Mouse (Mus musculus) kidney, adult 2 months (tissue): ENCODE measurements at regions not wholly inside any gene's neighbourhood (a gene's known extent, or its start where the extent isn't known, plus 50 kb on each side); places are given as distances from the start of the nearest gene placed in this dataset.

Experiments
- CTCF ChIP-seq: fragments of 200-500 bp; conservative IDR thresholded peaks from 2 replicates; pipeline ENCODE4 v1.5.1; 2011; ENCODE audit warnings: low read depth, mild to moderate bottlenecking, control low read depth, low read length, moderate library complexity, mixed read lengths; ENCODE audit not compliant: insufficient read depth, insufficient read length
- POLR2A ChIP-seq: fragments of 200-500 bp; IDR thresholded peaks from one replicate; pipeline ENCODE4 v1.6.1; 2011; ENCODE audit warnings: low read depth, low read length, control low read depth

GRCm38 (mm10) chr8:17602861-17603260 is 1375.2 kb downstream of the Defb40 start:
- TF ChIP-seq CTCF (no peak), POLR2A (no peak)
